Mouse (Mus musculus) lung, adult 2 months (tissue): ENCODE results near the gene Ep400.

ENCODE experiments used
- CTCF ChIP-seq: fragments of 200-500 bp; IDR thresholded peaks from 2 replicates; pipeline ENCODE4 v1.5.1; 2011; ENCODE audit warnings: mild to moderate bottlenecking, low read length, control low read depth; ENCODE audit not compliant: insufficient read depth
- POLR2A ChIP-seq: fragments of 200-500 bp; IDR thresholded peaks from 2 replicates; pipeline ENCODE4 v1.6.1; 2011; ENCODE audit warnings: low read depth, mild to moderate bottlenecking, control low read depth, low read length, borderline replicate concordance; ENCODE audit errors: extremely low read depth

GRCm38 (mm10) chr5:110804012-110804743 is 33.7 kb upstream of the Ep400 start:
- no peak for TF ChIP-seq POLR2A
- no peak for TF ChIP-seq CTCF
